Mouse (Mus musculus): Measurements from ENCODE around the gene Ccng1. TPM values are rescaled to one million over a fixed set of nuclear protein-coding genes. Genes with fewer than 3 reads are reported as not detected.
A peak's percentile ranks its signal among the peaks of the same experiment; 100 is the strongest.

The Ccng1 gene
- total RNA-seq, 1 experiment from 2014 or later: 80.9 TPM

GRCm38 (mm10) chr11:40737369-40737768 lies 17.7 kb downstream of the Ccng1 start:
- ATAC-seq (replicated peaks in 1 of 2; ENCODE audit: insufficient read depth in 1 of 2, low FRiP score in 2 of 2, low TSS enrichment in 1 of 2, low read depth in 1 of 2, poor library complexity in 2 of 2, severe bottlenecking in 2 of 2): no peak

- ATAC-seq (replicated peaks in 1 of 2; ENCODE audit: insufficient read depth in 1 of 2, low FRiP score in 2 of 2, low TSS enrichment in 1 of 2, low read depth in 1 of 2, poor library complexity in 2 of 2, severe bottlenecking in 2 of 2): no peak
Measured at GRCm38 (mm10) chr11:40734251-40734752, 20.8 kb downstream of the Ccng1 start.

- ATAC-seq (replicated peaks in 1 of 2; ENCODE audit: insufficient read depth in 1 of 2, low FRiP score in 2 of 2, low TSS enrichment in 1 of 2, low read depth in 1 of 2, poor library complexity in 2 of 2, severe bottlenecking in 2 of 2): peak; percentile 97
Measured at GRCm38 (mm10) chr11:40733339-40734174, 21.6 kb downstream of the Ccng1 start, which contains the start of the genes Hmmr and Nudcd2. Gene Hmmr, minus strand, starts transcription at chr11:40733422. Gene Nudcd2, plus strand, starts transcription at chr11:40733667.

- 0 out of 4 replicates have a peak, but pooled peaks of 1 of the 2 experiments have one; percentile 2 for ATAC-seq (replicated peaks in 1 of 2; ENCODE audit: insufficient read depth in 1 of 2, low FRiP score in 2 of 2, low TSS enrichment in 1 of 2, low read depth in 1 of 2, poor library complexity in 2 of 2, severe bottlenecking in 2 of 2)
Measured at GRCm38 (mm10) chr11:40732997-40733338, 22.1 kb downstream of the Ccng1 start.

GRCm38 (mm10) chr11:40718324-40718723 lies 36.8 kb downstream of the Ccng1 start:
- ATAC-seq (replicated peaks in 1 of 2; ENCODE audit: insufficient read depth in 1 of 2, low FRiP score in 2 of 2, low TSS enrichment in 1 of 2, low read depth in 1 of 2, poor library complexity in 2 of 2, severe bottlenecking in 2 of 2): peak; percentile 53 to 62; a peak in 2 of 4 replicates

GRCm38 (mm10) chr11:40715524-40715923 lies 39.6 kb downstream of the Ccng1 start:
- ATAC-seq (replicated peaks in 1 of 2; ENCODE audit: insufficient read depth in 1 of 2, low FRiP score in 2 of 2, low TSS enrichment in 1 of 2, low read depth in 1 of 2, poor library complexity in 2 of 2, severe bottlenecking in 2 of 2): no peak

GRCm38 (mm10) chr11:40713858-40714257 lies 41.3 kb downstream of the Ccng1 start:
- peak; percentile 51 to 59 for ATAC-seq (replicated peaks in 1 of 2; ENCODE audit: insufficient read depth in 1 of 2, low FRiP score in 2 of 2, low TSS enrichment in 1 of 2, low read depth in 1 of 2, poor library complexity in 2 of 2, severe bottlenecking in 2 of 2)

GRCm38 (mm10) chr11:40709899-40710298 lies 45.2 kb downstream of the Ccng1 start:
- ATAC-seq (replicated peaks in 1 of 2; ENCODE audit: insufficient read depth in 1 of 2, low FRiP score in 2 of 2, low TSS enrichment in 1 of 2, low read depth in 1 of 2, poor library complexity in 2 of 2, severe bottlenecking in 2 of 2): peak; percentile 56 to 68; a peak in 3 of 4 replicates

Other genes starting within 250 kb of the Ccng1 start
- 110 and 112 TPM in 2 replicates for gene Mat2b, start 60.1 kb downstream of the Ccng1 start, total RNA-seq (2017)
- 50.0 and 72.0 TPM in 2 replicates for gene Hmmr, start 21.9 kb downstream of the Ccng1 start, total RNA-seq (2017)
- 112 and 142 TPM in 2 replicates for gene Nudcd2, start 21.6 kb downstream of the Ccng1 start, total RNA-seq (2017)

All from hematopoietic stem cell, adult 5-6 weeks (primary cell).